Mouse (Mus musculus) embryonic fibroblast, embryonic 13.5 days (primary cell): ENCODE measurements around the gene Emc4.

Experiments
- CTCF ChIP-seq: IDR thresholded peaks from 2 replicates; pipeline ENCODE4 v1.5.1; 2011; ENCODE audit warnings: mild to moderate bottlenecking, control low read depth, low read length, moderate library complexity, borderline replicate concordance; ENCODE audit not compliant: insufficient read depth
- POLR2A ChIP-seq: IDR thresholded peaks from 2 replicates; pipeline ENCODE4 v1.6.1; 2011; ENCODE audit warnings: low read depth, mild to moderate bottlenecking, control low read depth, low read length, moderate library complexity

DNA sequence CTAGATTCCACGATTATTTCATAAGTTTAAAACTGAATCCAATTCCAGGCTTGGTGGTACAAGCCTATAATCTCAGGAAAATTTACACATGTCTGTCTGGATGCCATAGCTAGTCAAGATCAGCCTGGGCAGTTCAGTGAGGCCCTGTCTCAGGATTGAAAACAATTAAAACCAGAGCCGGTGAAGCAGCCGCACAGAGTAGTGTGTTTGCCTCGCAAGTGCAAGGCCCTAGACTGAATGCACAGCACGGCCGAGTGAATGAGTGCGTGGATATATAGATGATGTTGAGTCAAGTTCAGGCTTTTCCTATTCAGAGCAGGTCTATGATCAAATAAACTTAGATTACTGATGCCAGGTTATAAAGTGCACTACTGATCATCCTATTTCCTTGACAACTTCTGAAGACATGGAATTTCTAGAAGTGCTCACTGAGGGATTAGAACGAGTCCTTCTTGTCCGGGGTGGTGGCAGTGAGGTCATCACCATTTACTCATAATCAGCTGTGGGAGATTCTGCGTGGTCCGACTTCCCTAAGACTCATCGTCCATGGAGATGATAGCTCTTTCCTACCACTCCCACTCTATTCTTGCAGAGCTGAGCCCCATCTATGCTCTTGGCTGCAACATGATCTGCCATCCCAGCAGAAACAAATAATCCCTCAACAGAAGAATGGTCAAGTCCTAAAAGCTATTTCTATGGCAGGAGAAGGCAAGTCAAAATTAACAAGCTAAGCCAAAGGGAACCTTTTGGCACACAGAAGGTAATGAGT, 7.6 kb downstream of the Emc4 start:
- no peak for TF ChIP-seq POLR2A
- no peak for TF ChIP-seq CTCF
